Mouse (Mus musculus) liver, adult 2 months (tissue): ENCODE results near the gene Rps4x.

Experiments
- CTCF ChIP-seq: fragments of 200-500 bp; IDR thresholded peaks from 2 replicates; pipeline ENCODE4 v1.5.1; 2011; ENCODE audit warnings: low read depth, low read length, control low read depth
- POLR2A ChIP-seq: fragments of 200-500 bp; IDR thresholded peaks from 2 replicates; pipeline ENCODE4 v1.6.1; 2011; ENCODE audit warnings: low read length, control low read depth; ENCODE audit not compliant: insufficient read depth; ENCODE audit errors: extremely low read depth

- TF ChIP-seq POLR2A = no peak
- TF ChIP-seq CTCF = no peak
Observed at GRCm38 (mm10) chrX:102170900-102171299, 18.3 kb downstream of the Rps4x start.
